Mouse (Mus musculus): ENCODE data around the gene Hip1. TPM values are rescaled to one million over a fixed set of nuclear protein-coding genes. Genes with fewer than 3 reads are reported as not detected.

Gene Hip1
- total and polyA plus RNA-seq, 3 experiments = 0.23 to 0.75 TPM; not detected in 1

GRCm38 (mm10) chr5:135395826-135396225 is 149.1 kb downstream of the Hip1 start:
- DNase-seq (ENCODE audit: low read depth, low spot score) = peak; percentile 89
- H3K79me2 ChIP-seq (ENCODE audit: control insufficient read depth, insufficient read depth, low read length, poor library complexity) = peaks cover 30% of the 10 kb centered on the region
- H3K36me3 ChIP-seq (ENCODE audit: control insufficient read depth in 1 of 2, insufficient read depth in 2 of 2, low read length in 2 of 2) = peaks cover 3 to 13% of the 10 kb centered on the region in 2 experiments
- H3K9me3 ChIP-seq (replicated peaks; ENCODE audit: insufficient read depth, low read length) = no peaks in the 10 kb centered on the region
- H3K27ac ChIP-seq (ENCODE audit: control insufficient read depth, low read depth, low read length) = peak overlapping the region; percentile 24; the same call in 1 of the 2 replicates
- H3K27me3 ChIP-seq (ENCODE audit: control insufficient read depth in 1 of 2, insufficient read depth in 2 of 2, low read length in 2 of 2) = no peaks in the 10 kb centered on the region
- H3K9ac ChIP-seq (ENCODE audit: control insufficient read depth, low read depth, low read length, poor library complexity, severe bottlenecking) = peak overlapping the region; percentile 41; the same call in 1 of the 2 replicates
- peaks cover 6 to 18% of the 10 kb centered on the region in 2 experiments; a peak in 3 of 4 replicates for H3K4me1 ChIP-seq (ENCODE audit: control insufficient read depth in 1 of 2, insufficient read depth in 2 of 2, low read length in 2 of 2)
- peak overlapping the region; percentile 1 to 13; a peak in 1 of 4 replicates for H3K4me3 ChIP-seq (ENCODE audit: control insufficient read depth in 1 of 2, insufficient read depth in 1 of 2, low read depth in 2 of 2, low read length in 2 of 2)
- no peak; the same call in 1 of the 2 replicates for TF ChIP-seq TAL1 (IDR thresholded peaks at IDR 0.05; ENCODE audit: low read length)
- TF ChIP-seq KAT2A (conservative IDR thresholded peaks at IDR 0.05; ENCODE audit: low read depth, low read length) = no peak
- TF ChIP-seq ELF1 (IDR thresholded peaks at IDR 0.05; ENCODE audit: low read depth, low read length) = no peak
- TF ChIP-seq EP300 (IDR thresholded peaks at IDR 0.05; ENCODE audit: low read depth in 1 of 2, low read length in 2 of 2) = peak; percentile 61 to 66; a peak in 3 of 4 replicates
- no peak for TF ChIP-seq GABPA (IDR thresholded peaks at IDR 0.05; ENCODE audit: low read depth, low read length)
- TF ChIP-seq RCOR1 (IDR thresholded peaks at IDR 0.05; ENCODE audit: low read depth, low read length) = peak; percentile 59
- TF ChIP-seq ZMIZ1 (IDR thresholded peaks at IDR 0.05; ENCODE audit: low read depth, low read length) = no peak
- TF ChIP-seq NRF1 (IDR thresholded peaks at IDR 0.05; ENCODE audit: insufficient read depth, low read depth, low read length, poor library complexity, severe bottlenecking) = no peak
- 0 out of 2 replicates have a peak, but pooled peaks have one; percentile 17 for TF ChIP-seq MAZ (IDR thresholded peaks at IDR 0.05; ENCODE audit: low read depth, low read length)
- no peak for TF ChIP-seq ZKSCAN1 (IDR thresholded peaks at IDR 0.05; ENCODE audit: low read depth, low read length)
- peak; percentile 38; the same call in 1 of the 2 replicates for TF ChIP-seq ETS1 (IDR thresholded peaks at IDR 0.05; ENCODE audit: low read depth, low read length)
- no peak for TF ChIP-seq UBTF (IDR thresholded peaks at IDR 0.05; ENCODE audit: borderline replicate concordance, insufficient read depth, low read depth, low read length)
- TF ChIP-seq MAX (IDR thresholded peaks at IDR 0.05; ENCODE audit: low read length) = 0 out of 2 replicates have a peak, but pooled peaks have one; percentile 24
- TF ChIP-seq MYB (IDR thresholded peaks at IDR 0.05; ENCODE audit: low read depth, low read length) = 0 out of 2 replicates have a peak, but pooled peaks have one; percentile 51
- TF ChIP-seq NELFE (IDR thresholded peaks at IDR 0.05; ENCODE audit: low read depth, low read length) = no peak
- peak; percentile 85 for TF ChIP-seq GATA1 (IDR thresholded peaks at IDR 0.05; ENCODE audit: low read depth, low read length)
- TF ChIP-seq MEF2A (IDR thresholded peaks at IDR 0.05; ENCODE audit: extremely low read depth, insufficient replicate concordance, low read depth, low read length, poor library complexity, severe bottlenecking) = no peak
- TF ChIP-seq POLR2AphosphoS5 (IDR thresholded peaks at IDR 0.05; ENCODE audit: borderline replicate concordance, low read depth, low read length) = no peak
- TF ChIP-seq SMC3 (IDR thresholded peaks at IDR 0.05; ENCODE audit: low read depth, low read length) = peak; percentile 40
- TF ChIP-seq TBP (IDR thresholded peaks at IDR 0.05; ENCODE audit: low read depth, low read length) = peak; percentile 59; the same call in 1 of the 2 replicates
- TF ChIP-seq CHD1 (IDR thresholded peaks at IDR 0.05; ENCODE audit: low read depth, low read length) = no peak
- peak; percentile 47; the same call in 1 of the 2 replicates for TF ChIP-seq HCFC1 (IDR thresholded peaks at IDR 0.05; ENCODE audit: low read depth, low read length)
- TF ChIP-seq BHLHE40 (IDR thresholded peaks at IDR 0.05; ENCODE audit: borderline replicate concordance, low read depth, low read length) = no peak
- TF ChIP-seq TCF12 (IDR thresholded peaks at IDR 0.05; ENCODE audit: low read depth, low read length) = peak; percentile 66
- TF ChIP-seq POLR2A (IDR thresholded peaks at IDR 0.05; ENCODE audit: control insufficient read depth in 1 of 2, insufficient read depth in 1 of 2, low read depth in 1 of 2, low read length in 2 of 2, poor library complexity in 1 of 2) = no peak
- peak; percentile 55 for TF ChIP-seq MXI1 (IDR thresholded peaks at IDR 0.05; ENCODE audit: low read depth, low read length)
- peak; percentile 49; the same call in 1 of the 2 replicates for TF ChIP-seq SIN3A (IDR thresholded peaks at IDR 0.05; ENCODE audit: low read length)
- no peak for TF ChIP-seq MAFK (IDR thresholded peaks at IDR 0.05; ENCODE audit: borderline replicate concordance, low read depth, low read length)
- TF ChIP-seq MYC (IDR thresholded peaks at IDR 0.05; ENCODE audit: low read depth, low read length) = peak; percentile 74; the same call in 1 of the 2 replicates
- TF ChIP-seq ZNF384 (IDR thresholded peaks at IDR 0.05; ENCODE audit: low read depth, low read length) = 0 out of 2 replicates have a peak, but pooled peaks have one; percentile 7
- TF ChIP-seq E2F4 (IDR thresholded peaks at IDR 0.05; ENCODE audit: borderline replicate concordance, low read depth, low read length) = no peak
- TF ChIP-seq POLR2AphosphoS2 (IDR thresholded peaks at IDR 0.05; ENCODE audit: low read length) = no peak
- TF ChIP-seq JUND (IDR thresholded peaks at IDR 0.05; ENCODE audit: low read depth, low read length) = no peak
- peak; percentile 61 to 86 (median 80) for TF ChIP-seq CTCF (IDR thresholded peaks at IDR 0.05 in 2 of 3, conservative IDR thresholded peaks at IDR 0.05 in 1 of 3; ENCODE audit: control insufficient read depth in 1 of 3, insufficient read depth in 1 of 3, low read depth in 2 of 3, low read length in 3 of 3, poor library complexity in 1 of 3, severe bottlenecking in 1 of 3)
- no peak; the same call in 1 of the 2 replicates for TF ChIP-seq CHD2 (IDR thresholded peaks at IDR 0.05; ENCODE audit: low read length)
- no peak for TF ChIP-seq USF2 (IDR thresholded peaks at IDR 0.05; ENCODE audit: borderline replicate concordance in 1 of 2, insufficient read depth in 1 of 2, low read depth in 1 of 2, low read length in 2 of 2)
- no peak for TF ChIP-seq ZC3H11A (IDR thresholded peaks at IDR 0.05; ENCODE audit: low read depth, low read length)

Measured in MEL (cell line).